Mouse (Mus musculus) megakaryocyte, adult 5-6 weeks (primary cell): ENCODE measurements around the gene Ndufa7. TPM values are rescaled to one million over a fixed set of nuclear protein-coding genes. Genes with fewer than 3 reads are reported as not detected.
A peak's percentile ranks its signal among the peaks of the same experiment; 100 is the strongest.
"Not testable (repeated sequence)": the region's sequence is repeated elsewhere in the genome, so short reads cannot be mapped to it uniquely, and the experiment has no call there.

Source experiments
- ATAC-seq: 2 replicates; pipeline ENCODE4 v1.8.0; 2016; ENCODE audit warnings: mild to moderate bottlenecking, inconsistent platforms; ENCODE audit not compliant: poor library complexity, severe bottlenecking
- total RNA-seq, 2 experiments: library from RNA; stranded (forward) in 1 of 2; stranded (reverse) in 1 of 2; fragments of 153-499, 151-499 nt in 1 of 2; fragments of 221-1000, 200-1000 nt in 1 of 2; gene quantifications; 2 replicates each; pipeline versions ENCODE4 v1.2.3 to v1.2.4; 2015 to 2017

Gene Ndufa7
- total RNA-seq, 2 experiments from 2014 or later, result 139 to 150 TPM

DNA sequence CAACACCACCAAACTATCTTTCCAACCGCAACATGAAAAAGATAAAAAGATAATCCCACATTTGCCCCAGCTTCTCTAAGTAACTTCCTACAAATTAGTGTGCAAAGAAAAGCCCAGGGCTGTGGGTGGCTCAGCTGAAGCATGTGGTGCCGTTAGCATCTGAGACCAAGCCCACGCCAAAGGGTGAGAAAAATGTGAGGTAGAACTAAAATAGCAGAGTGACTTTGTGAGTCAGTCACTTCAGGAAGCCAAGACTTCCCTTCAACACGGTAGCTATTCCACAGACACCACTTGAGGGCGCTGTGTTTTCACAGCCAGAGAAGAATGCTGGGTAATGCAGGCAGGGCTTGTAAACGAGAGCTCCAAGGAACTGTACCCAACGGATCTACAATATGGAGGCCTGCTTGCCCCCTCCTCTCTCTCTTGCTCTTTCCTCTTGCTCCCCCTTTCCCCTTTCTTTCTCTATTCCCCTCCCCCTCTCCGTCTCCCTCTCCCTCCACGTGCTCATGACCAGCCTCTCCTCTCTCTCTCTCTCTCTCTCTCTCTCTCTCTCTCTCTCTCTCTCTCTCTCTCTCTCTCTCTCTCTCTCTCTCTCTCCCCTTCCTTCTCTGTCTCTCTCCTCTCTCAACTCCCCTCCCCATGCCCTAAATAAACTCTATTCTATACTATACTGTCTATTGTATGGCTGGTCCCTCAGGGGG is 41.1 kb downstream of the Ndufa7 start:
- ATAC-seq, result peak; percentile 80

DNA sequence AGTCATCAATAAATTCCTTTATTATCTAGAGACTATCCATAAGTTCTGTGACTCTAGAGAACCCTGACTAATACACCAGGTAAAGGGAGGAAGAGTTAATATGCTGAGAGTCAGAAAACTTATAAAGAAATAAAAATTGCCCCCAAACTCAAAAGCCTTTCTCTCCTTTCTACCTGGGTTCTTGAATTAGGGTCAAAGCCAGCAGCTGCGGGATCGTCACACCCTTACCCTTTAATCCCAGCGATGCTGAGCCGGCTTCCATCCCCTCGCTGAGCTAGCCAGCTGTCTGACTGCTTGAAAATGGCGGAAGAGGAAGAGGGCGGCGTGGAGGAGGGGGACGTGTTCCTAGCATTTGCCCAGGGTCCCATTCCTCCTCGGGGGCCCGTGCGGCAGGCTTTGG is 49.2 kb downstream of the Ndufa7 start, which contains the start of gene Gm7029:
TSS of gene Gm7029 (plus strand) at position 301 of the 400 bp plus-strand sequence.
- ATAC-seq, result not testable (repeated sequence)

DNA sequence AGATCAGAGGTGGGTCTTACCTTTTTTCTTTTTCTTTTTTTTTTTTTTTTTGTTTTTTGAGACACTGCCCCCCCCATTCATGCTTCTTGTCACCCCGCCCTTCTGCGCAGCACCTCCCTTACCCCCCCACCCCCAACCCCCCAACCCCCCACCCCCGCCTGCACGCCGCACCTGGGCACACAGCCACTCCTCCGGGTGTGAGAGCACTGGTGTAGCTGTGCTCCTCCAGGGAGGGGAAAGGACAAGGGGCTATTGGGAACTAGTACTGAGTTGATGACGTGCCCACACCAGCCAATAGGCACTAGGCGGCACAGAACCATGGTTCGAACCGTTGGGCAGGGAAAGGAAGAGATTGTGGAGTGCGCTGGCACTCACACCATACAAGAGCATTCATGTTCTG is 50.0 kb downstream of the Ndufa7 start:
- ATAC-seq, result no peak

DNA sequence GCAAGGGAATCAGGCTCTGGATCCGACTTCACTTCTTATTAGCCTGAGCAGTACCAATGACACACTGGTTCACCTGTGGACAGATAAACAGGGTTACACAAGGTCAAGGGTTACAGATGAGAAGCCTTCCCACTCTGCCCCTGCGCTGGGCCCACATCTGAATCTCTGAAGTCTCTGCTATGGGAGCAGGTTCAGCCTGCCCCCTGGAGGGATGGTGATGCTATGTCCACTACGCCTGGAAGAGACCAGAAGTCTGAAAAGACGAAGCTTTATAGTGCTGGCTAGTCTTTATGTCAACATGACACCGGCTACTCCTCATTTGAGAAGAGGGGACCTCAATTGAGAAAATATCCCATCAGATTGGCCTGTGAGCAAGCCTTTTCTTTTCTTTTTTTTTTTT is 51.4 kb downstream of the Ndufa7 start:
- ATAC-seq, result not testable (repeated sequence)

DNA sequence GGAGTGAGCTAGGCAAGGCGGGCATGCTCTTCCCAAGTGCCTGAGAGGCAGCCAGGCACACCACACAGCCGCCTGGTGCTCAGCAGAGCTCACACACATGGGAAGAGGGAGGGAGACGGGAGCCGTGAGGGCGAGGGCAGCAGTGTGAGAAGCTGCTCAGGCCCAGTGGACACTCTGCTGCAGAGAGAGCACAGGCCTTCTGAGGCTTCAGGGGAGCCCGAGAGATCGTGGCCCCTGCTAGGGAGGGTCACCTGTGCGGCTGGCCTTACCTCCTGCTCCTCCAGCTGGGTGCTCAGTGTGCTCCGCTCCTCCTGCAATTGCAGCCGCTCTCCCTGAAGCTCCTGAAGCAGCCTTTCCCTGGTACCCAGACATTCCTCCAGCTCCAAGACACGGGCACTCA is 59.9 kb downstream of the Ndufa7 start:
- not testable (repeated sequence) for ATAC-seq

DNA sequence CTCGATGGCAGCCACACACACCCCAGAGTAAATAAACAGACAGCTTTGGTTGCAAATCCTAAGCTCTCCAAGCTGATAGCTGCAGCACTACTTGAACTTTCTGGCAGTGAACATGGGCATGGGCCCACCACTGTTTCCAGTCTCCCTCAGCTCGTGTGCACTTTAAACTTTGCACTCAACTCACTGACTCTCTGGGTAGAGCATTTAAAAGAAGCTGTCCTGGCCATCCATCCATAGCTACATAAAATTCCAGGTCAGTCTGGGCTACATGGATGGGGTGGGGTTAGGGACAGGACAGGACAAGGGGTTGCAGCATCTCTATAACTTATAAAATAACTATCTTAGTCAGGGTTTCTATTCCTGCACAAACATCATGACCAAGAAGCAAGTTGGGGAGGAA is 63.4 kb downstream of the Ndufa7 start:
- not testable (repeated sequence) for ATAC-seq

Other genes starting within 250 kb of the Ndufa7 start
- gene Zfp414, start 195.5 kb upstream of the Ndufa7 start, total RNA-seq (2015), result 63.1 and 65.6 TPM in 2 replicates
- 29.2 and 29.4 TPM in 2 replicates for gene Zfp414, start 195.5 kb upstream of the Ndufa7 start, total RNA-seq (2017)
- gene Pram1, start 186.5 kb upstream of the Ndufa7 start, total RNA-seq (2015), result 111 and 127 TPM in 2 replicates
- 29.6 and 34.3 TPM in 2 replicates for gene Pram1, start 186.5 kb upstream of the Ndufa7 start, total RNA-seq (2017)
- 362 and 391 TPM in 2 replicates for gene Hnrnpm, start 137.7 kb upstream of the Ndufa7 start, total RNA-seq (2015)
- gene Hnrnpm, start 137.7 kb upstream of the Ndufa7 start, total RNA-seq (2017), result 264 and 265 TPM in 2 replicates
- 51.4 and 64.2 TPM in 2 replicates for gene March2, start 105.9 kb upstream of the Ndufa7 start, total RNA-seq (2015)
- gene March2, start 105.9 kb upstream of the Ndufa7 start, total RNA-seq (2017), result 42.7 and 46.6 TPM in 2 replicates
- 94.0 and 104 TPM in 2 replicates for gene Rab11b, start 64.0 kb upstream of the Ndufa7 start, total RNA-seq (2015)
- gene Rab11b, start 64.0 kb upstream of the Ndufa7 start, total RNA-seq (2017), result 26.7 and 41.1 TPM in 2 replicates
- gene Angptl4, start 42.7 kb upstream of the Ndufa7 start, total RNA-seq (2015), result 0.59 and 0.80 TPM in 2 replicates
- 0.33 and 0.73 TPM in 2 replicates for gene Angptl4, start 42.7 kb upstream of the Ndufa7 start, total RNA-seq (2017)
- 12.3 and 16.2 TPM in 2 replicates for gene Kank3, start 14.1 kb upstream of the Ndufa7 start, total RNA-seq (2015)
- gene Kank3, start 14.1 kb upstream of the Ndufa7 start, total RNA-seq (2017), result 13.5 and 14.8 TPM in 2 replicates
- 875 and 928 TPM in 2 replicates for gene Rps28, start within 50 bp of the Ndufa7 start, total RNA-seq (2015)
- 2,242 and 2,459 TPM in 2 replicates for gene Rps28, start within 50 bp of the Ndufa7 start, total RNA-seq (2017)
- 2.5 and 4.0 TPM in 2 replicates for gene Cd320, start 18.5 kb downstream of the Ndufa7 start, total RNA-seq (2015)
- gene Cd320, start 18.5 kb downstream of the Ndufa7 start, total RNA-seq (2017), result 0.85 and 1.5 TPM in 2 replicates
- gene Gm7029, start 49.3 kb downstream of the Ndufa7 start, total RNA-seq (2015), result not detected in 2 replicates
- gene Gm7029, start 49.3 kb downstream of the Ndufa7 start, total RNA-seq (2017), result not detected in 2 replicates
- 9.0 and 12.9 TPM in 2 replicates for gene Kifc1, start 66.1 kb downstream of the Ndufa7 start, total RNA-seq (2015)
- 40.1 and 41.3 TPM in 2 replicates for gene Kifc1, start 66.1 kb downstream of the Ndufa7 start, total RNA-seq (2017)
- gene Platr17, start 80.6 kb downstream of the Ndufa7 start, total RNA-seq (2015), result 4.9 and 9.8 TPM in 2 replicates
- gene Platr17, start 80.6 kb downstream of the Ndufa7 start, total RNA-seq (2017), result 2.6 and 5.9 TPM in 2 replicates
- gene Daxx, start 84.8 kb downstream of the Ndufa7 start, total RNA-seq (2015), result 42.1 and 49.7 TPM in 2 replicates
- 39.3 and 63.3 TPM in 2 replicates for gene Daxx, start 84.8 kb downstream of the Ndufa7 start, total RNA-seq (2017)
- gene Tapbp, start 91.3 kb downstream of the Ndufa7 start, total RNA-seq (2015), result 99.7 and 105 TPM in 2 replicates
- 88.9 and 93.3 TPM in 2 replicates for gene Tapbp, start 91.3 kb downstream of the Ndufa7 start, total RNA-seq (2017)
- 13.7 and 14.0 TPM in 2 replicates for gene Zbtb22, start 91.3 kb downstream of the Ndufa7 start, total RNA-seq (2015)
- 22.0 and 25.8 TPM in 2 replicates for gene Zbtb22, start 91.3 kb downstream of the Ndufa7 start, total RNA-seq (2017)
- 33.6 and 38.2 TPM in 2 replicates for gene Rgl2, start 105.0 kb downstream of the Ndufa7 start, total RNA-seq (2015)
- gene Rgl2, start 105.0 kb downstream of the Ndufa7 start, total RNA-seq (2017), result 51.8 and 58.3 TPM in 2 replicates
- gene Pfdn6, start 115.8 kb downstream of the Ndufa7 start, total RNA-seq (2015), result 84.1 and 88.3 TPM in 2 replicates
- gene Pfdn6, start 115.8 kb downstream of the Ndufa7 start, total RNA-seq (2017), result 148 and 161 TPM in 2 replicates
- 12.2 and 12.4 TPM in 2 replicates for gene Wdr46, start 116.1 kb downstream of the Ndufa7 start, total RNA-seq (2015)
- 21.6 and 23.7 TPM in 2 replicates for gene Wdr46, start 116.1 kb downstream of the Ndufa7 start, total RNA-seq (2017)
- 3.5 and 4.0 TPM in 2 replicates for gene B3galt4, start 126.9 kb downstream of the Ndufa7 start, total RNA-seq (2015)
- gene B3galt4, start 126.9 kb downstream of the Ndufa7 start, total RNA-seq (2017), result 4.9 and 5.7 TPM in 2 replicates
- gene Vps52, start 131.2 kb downstream of the Ndufa7 start, total RNA-seq (2015), result 15.7 and 17.7 TPM in 2 replicates
- gene Vps52, start 131.2 kb downstream of the Ndufa7 start, total RNA-seq (2017), result 11.6 and 22.8 TPM in 2 replicates
- 2,016 and 2,115 TPM in 2 replicates for gene Rps18, start 131.4 kb downstream of the Ndufa7 start, total RNA-seq (2015)
- 724 and 801 TPM in 2 replicates for gene Rps18, start 131.4 kb downstream of the Ndufa7 start, total RNA-seq (2017)
- gene H2-K1, start 175.8 kb downstream of the Ndufa7 start, total RNA-seq (2015), result 868 and 887 TPM in 2 replicates
- gene H2-K1, start 175.8 kb downstream of the Ndufa7 start, total RNA-seq (2017), result 668 and 686 TPM in 2 replicates
- gene Ring1, start 200.1 kb downstream of the Ndufa7 start, total RNA-seq (2015), result 5.3 and 6.7 TPM in 2 replicates
- gene Ring1, start 200.1 kb downstream of the Ndufa7 start, total RNA-seq (2017), result 7.9 and 9.6 TPM in 2 replicates
- gene H2-Ke6, start 203.5 kb downstream of the Ndufa7 start, total RNA-seq (2015), result 67.7 and 84.3 TPM in 2 replicates
- gene H2-Ke6, start 203.5 kb downstream of the Ndufa7 start, total RNA-seq (2017), result 34.6 and 35.5 TPM in 2 replicates
- gene Slc39a7, start 207.1 kb downstream of the Ndufa7 start, total RNA-seq (2015), result 5.4 and 6.4 TPM in 2 replicates
- gene Slc39a7, start 207.1 kb downstream of the Ndufa7 start, total RNA-seq (2017), result 72.5 and 83.1 TPM in 2 replicates
- gene Rxrb, start 207.2 kb downstream of the Ndufa7 start, total RNA-seq (2015), result 19.6 and 23.4 TPM in 2 replicates
- gene Rxrb, start 207.2 kb downstream of the Ndufa7 start, total RNA-seq (2017), result 23.7 and 27.2 TPM in 2 replicates
- 0.36 and 0.87 TPM in 2 replicates for gene Col11a2, start 214.9 kb downstream of the Ndufa7 start, total RNA-seq (2015)
- 1.2 and 1.5 TPM in 2 replicates for gene Col11a2, start 214.9 kb downstream of the Ndufa7 start, total RNA-seq (2017)